Mouse (Mus musculus): Measurements from ENCODE around the gene Dusp15. TPM values are rescaled to one million over a fixed set of nuclear protein-coding genes. Genes with fewer than 3 reads are reported as not detected.

Gene Dusp15
- 0.45 and 1.00 TPM in 2 replicates for polyA plus RNA-seq (2014; fragmentation: Nextera tagmentation; extraction: Ambion mirVana)

- ATAC-seq (replicated peaks; ENCODE audit: insufficient number of reproducible peaks, low FRiP score, low TSS enrichment, low read depth) = peak; percentile 32; the same call in 1 of the 2 replicates
- DNase-seq (ENCODE audit: low spot score) = peak; percentile 55
- 1% methylated on average over 39 of the region's 54 CpGs for WGBS
- peaks cover 15% of the 10 kb centered on the region for H3K27me3 ChIP-seq (ENCODE audit: control insufficient read depth, insufficient read depth, low read length)
- H3K27ac ChIP-seq (replicated peaks; ENCODE audit: low read depth, low read length) = no peak within 1 kb of the TSS
- H3K9ac ChIP-seq (replicated peaks; ENCODE audit: low read length) = peak within 1 kb of the TSS; percentile 75
- peak within 1 kb of the TSS; percentile 97 for H3K4me2 ChIP-seq (ENCODE audit: low read depth, low read length)
- no peaks in the 10 kb centered on the region; the same call in 1 of the 2 replicates for H3K4me1 ChIP-seq (ENCODE audit: control insufficient read depth, insufficient read depth, low read length)
- H3K9me3 ChIP-seq (replicated peaks; ENCODE audit: control insufficient read depth, low read length) = no peaks in the 10 kb centered on the region
- peak within 1 kb of the TSS; percentile 69 for H3K4me3 ChIP-seq (ENCODE audit: low read depth, low read length)
- H3K36me3 ChIP-seq (replicated peaks; ENCODE audit: control insufficient read depth, insufficient read depth, low read depth, low read length) = no peaks in the 10 kb centered on the region
Measured at GRCm38 (mm10) chr2:152951065-152951849, at the start of gene Dusp15. TSS of gene Dusp15 (minus strand) at chr2:152951698.

GRCm38 (mm10) chr2:152997046-152997445 lies 45.5 kb upstream of the Dusp15 start:
- WGBS = 67% methylated on average over 4 of the region's 4 CpGs
- no peaks in the 10 kb centered on the region for H3K9me3 ChIP-seq (replicated peaks; ENCODE audit: control insufficient read depth, low read length)
- no peak overlapping the region for H3K9ac ChIP-seq (replicated peaks; ENCODE audit: low read length)
- H3K36me3 ChIP-seq (replicated peaks; ENCODE audit: control insufficient read depth, insufficient read depth, low read depth, low read length) = no peaks in the 10 kb centered on the region
- H3K27ac ChIP-seq (replicated peaks; ENCODE audit: low read depth, low read length) = no peak overlapping the region
- ATAC-seq (replicated peaks; ENCODE audit: insufficient number of reproducible peaks, low FRiP score, low TSS enrichment, low read depth) (no peak), DNase-seq (ENCODE audit: low spot score) (no peak)
- H3K27me3 ChIP-seq (ENCODE audit: control insufficient read depth, insufficient read depth, low read length) = no peaks in the 10 kb centered on the region
- no peak overlapping the region for H3K4me3 ChIP-seq (ENCODE audit: low read depth, low read length)
- H3K4me1 ChIP-seq (ENCODE audit: control insufficient read depth, insufficient read depth, low read length) = no peaks in the 10 kb centered on the region
- H3K4me2 ChIP-seq (ENCODE audit: low read depth, low read length) = no peak overlapping the region

GRCm38 (mm10) chr2:152991529-152991928 lies 40.0 kb upstream of the Dusp15 start:
- no peak for ATAC-seq (replicated peaks; ENCODE audit: insufficient number of reproducible peaks, low FRiP score, low TSS enrichment, low read depth)
- no peak overlapping the region for H3K9ac ChIP-seq (replicated peaks; ENCODE audit: low read length)
- 89% methylated on average over 9 of the region's 9 CpGs for WGBS
- H3K9me3 ChIP-seq (replicated peaks; ENCODE audit: control insufficient read depth, low read length) = no peaks in the 10 kb centered on the region
- no peak overlapping the region for H3K4me3 ChIP-seq (ENCODE audit: low read depth, low read length)
- no peaks in the 10 kb centered on the region for H3K36me3 ChIP-seq (replicated peaks; ENCODE audit: control insufficient read depth, insufficient read depth, low read depth, low read length)
- H3K4me2 ChIP-seq (ENCODE audit: low read depth, low read length) = no peak overlapping the region
- no peak overlapping the region for H3K27ac ChIP-seq (replicated peaks; ENCODE audit: low read depth, low read length)
- H3K4me1 ChIP-seq (ENCODE audit: control insufficient read depth, insufficient read depth, low read length) = no peaks in the 10 kb centered on the region
- H3K27me3 ChIP-seq (ENCODE audit: control insufficient read depth, insufficient read depth, low read length) = no peaks in the 10 kb centered on the region
- no peak for DNase-seq (ENCODE audit: low spot score)

DNA sequence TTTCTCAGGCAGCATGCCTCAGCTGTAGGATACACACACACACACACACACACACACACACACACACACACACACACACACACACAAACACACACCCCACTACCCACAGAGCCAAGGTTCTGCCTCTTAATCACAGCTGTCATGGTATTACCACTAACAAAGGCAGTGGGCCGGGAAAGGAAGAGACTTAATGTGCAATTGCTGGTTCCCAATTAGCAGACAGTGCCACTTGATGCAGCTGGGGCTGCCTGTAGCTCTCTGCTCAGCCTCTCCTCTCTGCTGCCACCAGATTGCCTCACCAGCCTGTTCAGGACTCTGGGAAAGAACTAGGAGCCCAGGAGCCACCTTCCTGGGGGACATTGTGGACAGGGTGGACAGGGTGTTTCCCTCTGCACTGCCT lies 34.1 kb upstream of the Dusp15 start:
- Histone ChIP-seq H3K4me2 (ENCODE audit: low read depth, low read length) (no peak overlapping the region), H3K36me3 (replicated peaks; ENCODE audit: control insufficient read depth, insufficient read depth, low read depth, low read length) (no peaks in the 10 kb centered on the region), H3K27me3 (ENCODE audit: control insufficient read depth, insufficient read depth, low read length) (no peaks in the 10 kb centered on the region), H3K4me3 (ENCODE audit: low read depth, low read length) (no peak overlapping the region), H3K9ac (replicated peaks; ENCODE audit: low read length) (no peak overlapping the region), H3K4me1 (ENCODE audit: control insufficient read depth, insufficient read depth, low read length) (no peaks in the 10 kb centered on the region), H3K27ac (replicated peaks; ENCODE audit: low read depth, low read length) (no peak overlapping the region), H3K9me3 (replicated peaks; ENCODE audit: control insufficient read depth, low read length) (no peaks in the 10 kb centered on the region)
- no peak for DNase-seq (ENCODE audit: low spot score)
- 18% methylated on average over 1 of the region's 1 CpGs for WGBS
- no peak for ATAC-seq (replicated peaks; ENCODE audit: insufficient number of reproducible peaks, low FRiP score, low TSS enrichment, low read depth)

- Histone ChIP-seq H3K4me3 (ENCODE audit: low read depth, low read length) (no peak overlapping the region), H3K27ac (replicated peaks; ENCODE audit: low read depth, low read length) (no peak overlapping the region), H3K4me2 (ENCODE audit: low read depth, low read length) (no peak overlapping the region), H3K4me1 (ENCODE audit: control insufficient read depth, insufficient read depth, low read length) (no peaks in the 10 kb centered on the region), H3K9me3 (replicated peaks; ENCODE audit: control insufficient read depth, low read length) (no peaks in the 10 kb centered on the region), H3K36me3 (replicated peaks; ENCODE audit: control insufficient read depth, insufficient read depth, low read depth, low read length) (no peaks in the 10 kb centered on the region), H3K27me3 (ENCODE audit: control insufficient read depth, insufficient read depth, low read length) (no peaks in the 10 kb centered on the region), H3K9ac (replicated peaks; ENCODE audit: low read length) (no peak overlapping the region)
- ATAC-seq (replicated peaks; ENCODE audit: insufficient number of reproducible peaks, low FRiP score, low TSS enrichment, low read depth) (no peak), DNase-seq (ENCODE audit: low spot score) (no peak)
- WGBS = 62% methylated on average over 3 of the region's 3 CpGs
Measured at GRCm38 (mm10) chr2:152976991-152977390, 25.5 kb upstream of the Dusp15 start.

DNA sequence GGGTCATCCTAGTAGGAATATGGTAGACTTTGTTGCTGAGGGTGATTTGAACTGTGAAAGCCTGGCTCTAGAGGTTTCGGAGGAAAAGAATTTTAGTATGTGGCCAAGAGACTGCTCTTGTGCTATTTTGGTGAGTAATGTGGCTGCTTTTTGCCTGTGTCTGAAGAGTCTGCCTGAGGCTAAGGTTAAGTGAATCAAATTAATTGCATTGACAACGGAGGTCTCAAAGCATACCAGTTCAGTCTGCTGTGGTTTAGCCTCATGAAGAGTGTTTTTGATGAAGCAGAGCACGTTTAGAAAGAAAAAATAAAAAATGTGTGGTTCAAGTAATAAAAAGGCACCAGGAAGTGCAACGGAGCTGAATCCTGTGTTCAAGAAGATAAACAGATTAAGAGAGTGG lies 14.1 kb upstream of the Dusp15 start:
- DNase-seq (ENCODE audit: low spot score) (no peak), ATAC-seq (replicated peaks; ENCODE audit: insufficient number of reproducible peaks, low FRiP score, low TSS enrichment, low read depth) (no peak)
- Histone ChIP-seq H3K9me3 (replicated peaks; ENCODE audit: control insufficient read depth, low read length) (no peaks in the 10 kb centered on the region), H3K4me1 (ENCODE audit: control insufficient read depth, insufficient read depth, low read length) (no peaks in the 10 kb centered on the region), H3K4me3 (ENCODE audit: low read depth, low read length) (no peak overlapping the region), H3K9ac (replicated peaks; ENCODE audit: low read length) (no peak overlapping the region), H3K27me3 (ENCODE audit: control insufficient read depth, insufficient read depth, low read length) (no peaks in the 10 kb centered on the region), H3K36me3 (replicated peaks; ENCODE audit: control insufficient read depth, insufficient read depth, low read depth, low read length) (no peaks in the 10 kb centered on the region), H3K27ac (replicated peaks; ENCODE audit: low read depth, low read length) (no peak overlapping the region), H3K4me2 (ENCODE audit: low read depth, low read length) (no peak overlapping the region)
- WGBS = 58% methylated on average over 4 of the region's 4 CpGs

- H3K9me3 ChIP-seq (replicated peaks; ENCODE audit: control insufficient read depth, low read length) = no peaks in the 10 kb centered on the region
Measured at GRCm38 (mm10) chr2:152962091-152962793, 10.7 kb upstream of the Dusp15 start, which contains the start of gene Ttll9. TSS of gene Ttll9 (plus strand) at chr2:152962485.

GRCm38 (mm10) chr2:152958116-152958515 lies 6.6 kb upstream of the Dusp15 start:
- DNase-seq (ENCODE audit: low spot score) (no peak), ATAC-seq (replicated peaks; ENCODE audit: insufficient number of reproducible peaks, low FRiP score, low TSS enrichment, low read depth) (no peak)
- Histone ChIP-seq H3K36me3 (replicated peaks; ENCODE audit: control insufficient read depth, insufficient read depth, low read depth, low read length) (no peaks in the 10 kb centered on the region), H3K27me3 (ENCODE audit: control insufficient read depth, insufficient read depth, low read length) (no peaks in the 10 kb centered on the region), H3K4me3 (ENCODE audit: low read depth, low read length) (no peak overlapping the region), H3K9ac (replicated peaks; ENCODE audit: low read length) (no peak overlapping the region), H3K4me1 (ENCODE audit: control insufficient read depth, insufficient read depth, low read length) (no peaks in the 10 kb centered on the region), H3K9me3 (replicated peaks; ENCODE audit: control insufficient read depth, low read length) (no peaks in the 10 kb centered on the region), H3K27ac (replicated peaks; ENCODE audit: low read depth, low read length) (no peak overlapping the region), H3K4me2 (ENCODE audit: low read depth, low read length) (no peak overlapping the region)
- 79% methylated on average over 3 of the region's 3 CpGs for WGBS

More at GRCm38 (mm10) chr2:152962091-152962793, 10.7 kb upstream of the Dusp15 start, which contains the start of gene Ttll9:
- H3K4me1 ChIP-seq (ENCODE audit: control insufficient read depth, insufficient read depth, low read length) = no peaks in the 10 kb centered on the region
- WGBS = 1% methylated on average over 34 of the region's 34 CpGs
- peak within 1 kb of the TSS; percentile 71 for H3K4me2 ChIP-seq (ENCODE audit: low read depth, low read length)
- H3K4me3 ChIP-seq (ENCODE audit: low read depth, low read length) = peak within 1 kb of the TSS; percentile 40
- ATAC-seq (replicated peaks; ENCODE audit: insufficient number of reproducible peaks, low FRiP score, low TSS enrichment, low read depth) (peak; percentile 86), DNase-seq (ENCODE audit: low spot score) (peak; percentile 93)
- H3K36me3 ChIP-seq (replicated peaks; ENCODE audit: control insufficient read depth, insufficient read depth, low read depth, low read length) = no peaks in the 10 kb centered on the region
- H3K27ac ChIP-seq (replicated peaks; ENCODE audit: low read depth, low read length) = no peak within 1 kb of the TSS
- no peaks in the 10 kb centered on the region for H3K27me3 ChIP-seq (ENCODE audit: control insufficient read depth, insufficient read depth, low read length)
- H3K9ac ChIP-seq (replicated peaks; ENCODE audit: low read length) = peak within 1 kb of the TSS; percentile 47
